ENCODE assay signal across 17 mouse cellular contexts in genomic region chr5:118623797-118624196, GRCm38 (mm10).
DNase-seq lines count a peak whose midpoint lies in the region; TF ChIP-seq lines count a peak whose summit lies in the region.
"Had no signal": no experiment of that assay in that cellular context is flagged by ENCODE, and none has a peak within 500 bp of the region (broad histone marks: within the 10 kb centered on the region; RNA-seq: fewer than 3 reads in every experiment).

No protein-coding gene starts in this region.

- H3K27ac ChIP-seq in layer of hippocampus, adult 2 months, result peak overlapping the region; percentile 55; the same call in 1 of the 2 replicates
- H3K27ac ChIP-seq: embryonic facial prominence, embryonic 15.5 days; forebrain, embryonic 13.5 days; hindbrain, embryonic 10.5 days; hindbrain, embryonic 14.5 days; intestine, embryonic 15.5 days had no signal

- DNase-seq in layer of hippocampus, adult 2 months (ENCODE audit: low spot score in 2 of 2), result no peak
- no peak for DNase-seq in layer of hippocampus, postnatal 14 days (ENCODE audit: low spot score in 2 of 2)
- DNase-seq in MN1 (ENCODE audit: low spot score), result peak; percentile 56
- peak; percentile 51 for DNase-seq in brain, embryonic 14.5 days (ENCODE audit: low read depth)
- DNase-seq in retina, embryonic 14.5 days (ENCODE audit: low spot score), result no peak
- DNase-seq in right cerebral cortex, postnatal 36 days (ENCODE audit: low spot score in 2 of 2), result no peak
- DNase-seq: adrenal gland, postnatal 10 days; cerebellum, postnatal 14 days; embryo, embryonic 11 days; gastrocnemius, postnatal 10 days; heart, adult 18-20 months had no signal

- no peak for TF ChIP-seq CTCF in layer of hippocampus, adult 2 months (conservative IDR thresholded peaks at IDR 0.05)
- TF ChIP-seq CTCF in brain, embryonic 14.5 days (IDR thresholded peaks at IDR 0.05; ENCODE audit: borderline replicate concordance, extremely low read depth, insufficient read depth, insufficient read length), result no peak

- no peak overlapping the region for H3K4me3 ChIP-seq in layer of hippocampus, adult 2 months
- H3K4me3 ChIP-seq: embryonic facial prominence, embryonic 15.5 days; forebrain, embryonic 13.5 days; heart, embryonic 12.5 days; hindbrain, embryonic 10.5 days; intestine, embryonic 15.5 days had no signal

- no peak for TF ChIP-seq POLR2A in brain, embryonic 14.5 days (IDR thresholded peaks at IDR 0.05; ENCODE audit: borderline replicate concordance, extremely low read depth, insufficient read depth, insufficient read length, poor library complexity, severe bottlenecking)

Comparison
In these comparisons a context has a peak if more than half of its experiments do, and no peak if none do; other contexts are left out.
1. DNase-seq: peak in MN1 (single experiment) and brain, embryonic 14.5 days (single experiment); none in layer of hippocampus, adult 2 months (0 of 2), layer of hippocampus, postnatal 14 days (0 of 2), retina, embryonic 14.5 days (single experiment) and right cerebral cortex, postnatal 36 days (0 of 2).